Mouse (Mus musculus): ENCODE results near the gene Shroom2.
A peak's percentile ranks its signal among the peaks of the same experiment; 100 is the strongest.

The Shroom2 gene

DNA sequence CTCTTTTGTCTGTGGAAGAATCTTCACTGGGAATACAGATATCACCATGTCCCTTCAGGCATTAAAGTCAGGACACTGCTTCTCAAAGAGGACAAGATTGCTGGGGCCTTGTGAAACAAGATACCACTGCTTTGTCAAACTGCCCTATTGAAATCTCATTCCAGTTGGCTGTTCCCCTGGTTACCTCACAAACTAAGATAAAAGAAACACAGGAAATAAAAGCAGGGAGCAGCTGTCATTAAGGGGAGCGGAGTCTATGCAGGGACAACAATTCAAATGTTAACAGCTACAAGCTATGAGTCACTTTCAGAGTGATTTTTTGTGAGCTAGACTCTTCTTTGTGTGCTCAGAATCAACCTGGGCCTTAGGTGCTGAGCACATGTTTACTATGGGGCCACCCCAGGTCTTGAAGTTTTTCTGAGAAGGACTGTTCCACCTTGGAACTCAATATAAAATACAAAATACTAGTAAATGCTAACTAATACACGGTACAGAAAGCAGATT, 78.4 kb downstream of the Shroom2 start:
- no peak for DNase-seq

DNA sequence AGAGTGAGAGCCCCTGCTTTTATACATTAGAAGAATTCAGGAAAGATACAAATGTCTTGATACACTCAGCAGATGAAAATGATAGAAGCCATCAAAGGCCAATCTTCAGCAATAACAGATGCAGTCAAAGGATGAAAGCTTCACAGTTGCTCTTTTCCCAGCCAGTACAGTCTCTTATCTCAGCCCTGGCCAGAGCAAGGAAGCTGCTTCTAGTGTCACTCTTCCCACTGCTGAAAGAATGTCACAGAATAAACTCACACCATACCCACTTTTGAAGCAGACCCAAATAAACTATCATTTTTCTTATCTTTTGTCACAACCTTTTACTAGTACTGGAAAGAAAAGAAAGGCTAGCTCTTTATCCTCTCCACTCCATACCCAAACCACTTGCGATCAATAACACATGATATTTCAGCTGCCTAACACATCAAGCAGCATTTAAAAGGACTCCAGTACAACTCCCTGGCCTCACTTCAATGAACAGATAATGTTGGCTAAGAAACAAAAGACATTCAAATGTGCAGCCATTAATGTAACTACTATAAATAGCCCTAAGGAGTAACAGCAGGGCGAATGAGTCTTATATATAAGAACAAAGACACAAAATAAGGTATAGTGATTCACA, 90.0 kb downstream of the Shroom2 start:
- DNase-seq, result no peak

DNA sequence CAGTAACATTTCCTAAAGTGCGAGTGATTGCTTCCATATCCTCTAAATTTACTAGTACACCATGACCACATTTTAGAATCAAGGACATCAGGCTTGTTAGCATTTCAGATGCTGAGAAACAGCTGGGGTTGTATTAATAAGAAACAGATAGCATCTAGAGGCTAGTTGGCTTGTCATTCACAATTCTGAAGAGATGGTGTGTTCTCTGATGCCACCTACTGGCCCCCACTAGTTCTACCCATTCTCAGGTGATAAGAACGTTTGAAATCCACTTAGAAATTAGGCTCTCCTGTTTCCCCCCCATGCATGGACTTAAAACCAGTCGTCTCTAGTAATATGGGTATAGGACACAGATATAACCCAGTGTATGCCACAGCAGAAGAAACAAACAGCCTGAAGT, 92.9 kb downstream of the Shroom2 start:
- peak; percentile 30 for DNase-seq

DNA sequence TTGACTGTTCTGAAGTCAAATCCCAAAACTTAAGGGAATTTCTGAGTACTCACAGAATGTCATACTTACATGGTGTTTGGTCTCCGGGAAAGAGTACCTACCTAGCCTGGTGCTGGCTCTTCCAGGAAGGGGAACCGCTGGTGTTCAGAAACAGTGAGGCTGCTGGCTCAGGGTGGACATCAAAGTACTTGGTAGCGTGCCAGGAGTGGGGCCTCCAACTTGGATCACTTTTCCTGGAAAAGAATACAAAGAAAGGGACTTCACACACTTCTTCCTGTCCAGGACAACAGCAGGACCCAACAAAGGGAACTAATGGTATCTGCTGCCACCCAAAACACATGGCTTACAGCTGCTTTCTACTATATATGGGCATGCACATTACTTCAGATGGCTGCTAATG, 95.8 kb downstream of the Shroom2 start:
- no peak for DNase-seq

DNA sequence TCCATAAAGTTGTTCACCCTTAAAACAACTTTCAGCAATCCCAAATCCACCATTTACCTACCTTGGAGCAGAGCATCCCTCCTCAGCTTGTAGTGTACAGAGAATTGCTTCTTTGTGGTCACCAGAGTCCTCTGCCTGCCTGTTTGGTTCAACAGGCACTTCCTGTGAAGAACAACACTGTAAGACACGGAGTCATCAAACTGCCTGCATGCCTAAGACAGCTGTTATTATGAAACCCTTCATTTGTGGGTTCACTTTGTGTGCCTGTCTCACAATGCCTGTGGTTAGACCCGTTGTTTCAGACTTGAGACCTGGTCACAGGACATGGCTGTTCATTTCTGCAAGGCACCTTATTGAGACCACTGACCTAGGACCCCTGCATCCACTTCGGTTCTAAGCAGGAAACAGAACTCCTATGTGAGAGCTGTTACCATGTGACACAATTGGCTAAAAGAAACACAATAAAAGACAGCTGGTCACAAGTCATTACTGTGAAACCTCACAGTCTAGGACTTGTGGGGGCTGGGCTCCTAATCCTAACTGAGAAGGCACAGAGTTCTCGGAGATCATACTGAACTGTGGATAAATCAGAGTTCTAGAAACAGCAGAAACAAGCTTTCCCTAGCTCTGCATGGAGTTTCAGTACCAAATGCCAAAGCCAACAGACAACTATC, 111.8 kb downstream of the Shroom2 start:
- DNase-seq, result peak; percentile 1

DNA sequence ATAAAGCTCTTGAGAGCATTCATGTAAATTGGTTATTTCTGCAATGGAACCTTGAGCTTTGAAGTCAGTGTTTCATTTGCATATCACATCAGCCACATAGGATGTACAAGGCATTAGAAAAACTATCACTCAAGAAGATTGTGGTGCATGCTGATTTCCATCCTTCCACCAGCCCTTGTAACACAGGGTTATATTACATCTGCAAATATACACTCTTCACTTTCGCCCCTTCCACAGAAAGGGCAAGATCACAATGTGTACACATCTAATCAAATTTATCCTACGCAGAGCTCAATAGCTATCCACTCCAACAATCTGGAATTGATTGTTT, 112.7 kb downstream of the Shroom2 start:
- no peak for DNase-seq

DNA sequence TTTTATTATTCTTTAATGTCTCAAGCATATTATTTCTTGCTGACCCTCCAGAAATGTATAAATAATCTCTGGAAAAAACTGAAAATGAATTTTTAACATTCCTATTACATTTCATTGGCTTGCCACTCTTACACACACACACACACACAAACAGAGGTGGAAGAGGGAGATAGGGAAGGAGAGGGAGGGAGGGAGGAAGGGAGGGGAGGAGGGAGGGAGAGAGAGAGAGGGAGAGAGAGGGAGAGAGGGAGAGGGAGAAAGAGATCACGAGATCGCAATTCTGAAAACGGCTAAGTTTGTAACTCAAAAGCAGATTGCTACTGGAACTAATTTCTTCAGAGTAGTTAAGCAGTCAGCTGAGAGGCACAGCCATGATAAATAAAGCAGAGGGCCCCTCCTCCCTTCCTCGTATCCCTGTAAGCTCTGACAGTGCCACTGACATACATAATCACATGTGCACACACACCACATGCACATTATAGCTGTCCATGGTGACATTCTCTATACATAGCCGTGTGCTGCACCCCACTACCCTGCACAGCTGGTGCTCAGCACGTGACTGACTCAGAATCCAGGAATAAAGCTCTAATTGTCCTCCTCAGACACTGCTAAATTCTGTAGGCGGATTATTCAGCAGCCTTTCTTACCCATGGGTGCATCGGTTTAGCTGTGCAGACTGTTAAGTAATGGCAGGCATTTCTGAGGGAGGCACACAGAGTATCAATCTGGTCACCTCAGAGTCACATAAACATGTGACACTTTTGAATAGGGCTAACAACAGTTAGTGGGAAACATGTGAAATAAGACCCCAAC, 113.3 kb downstream of the Shroom2 start:
- no peak for DNase-seq

DNA sequence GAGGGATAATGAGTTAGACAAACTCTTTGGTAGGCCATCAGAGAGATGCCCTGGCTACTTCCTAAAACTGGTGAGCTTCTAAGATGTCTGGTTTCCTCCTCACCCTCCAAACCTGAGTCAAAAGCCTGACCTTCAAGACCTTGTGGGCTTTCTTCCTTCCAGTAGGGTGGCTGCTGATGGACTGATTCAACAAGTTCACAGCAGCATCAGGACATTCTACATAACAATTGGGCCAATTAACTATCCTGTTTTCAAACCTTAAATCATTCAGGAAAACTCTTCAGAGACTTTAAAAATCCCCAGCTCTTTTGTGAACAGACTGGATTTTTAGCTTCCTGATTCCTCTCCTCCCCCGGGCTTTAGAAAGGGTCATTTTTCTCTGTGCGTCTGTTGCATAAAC, 116.6 kb downstream of the Shroom2 start:
- DNase-seq, result no peak

DNA sequence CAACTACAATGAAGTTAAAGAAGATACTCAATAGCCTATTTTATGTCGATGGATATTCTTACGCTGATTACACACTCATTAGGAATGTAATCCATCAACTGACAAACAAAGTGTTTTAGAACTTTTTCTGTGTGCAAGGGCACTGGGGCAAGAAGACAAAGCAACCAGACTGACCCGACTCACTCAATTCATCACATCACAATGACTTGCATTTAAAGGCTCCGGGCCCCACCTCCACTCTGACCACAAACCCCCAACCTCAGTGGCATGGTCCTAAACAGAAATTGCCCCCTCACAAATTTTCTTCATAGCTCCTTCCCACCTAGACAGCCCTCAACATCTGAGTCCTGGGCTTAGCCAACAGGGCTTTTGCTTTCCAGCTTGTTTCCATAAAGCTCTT, 124.4 kb downstream of the Shroom2 start:
- no peak for DNase-seq

DNA sequence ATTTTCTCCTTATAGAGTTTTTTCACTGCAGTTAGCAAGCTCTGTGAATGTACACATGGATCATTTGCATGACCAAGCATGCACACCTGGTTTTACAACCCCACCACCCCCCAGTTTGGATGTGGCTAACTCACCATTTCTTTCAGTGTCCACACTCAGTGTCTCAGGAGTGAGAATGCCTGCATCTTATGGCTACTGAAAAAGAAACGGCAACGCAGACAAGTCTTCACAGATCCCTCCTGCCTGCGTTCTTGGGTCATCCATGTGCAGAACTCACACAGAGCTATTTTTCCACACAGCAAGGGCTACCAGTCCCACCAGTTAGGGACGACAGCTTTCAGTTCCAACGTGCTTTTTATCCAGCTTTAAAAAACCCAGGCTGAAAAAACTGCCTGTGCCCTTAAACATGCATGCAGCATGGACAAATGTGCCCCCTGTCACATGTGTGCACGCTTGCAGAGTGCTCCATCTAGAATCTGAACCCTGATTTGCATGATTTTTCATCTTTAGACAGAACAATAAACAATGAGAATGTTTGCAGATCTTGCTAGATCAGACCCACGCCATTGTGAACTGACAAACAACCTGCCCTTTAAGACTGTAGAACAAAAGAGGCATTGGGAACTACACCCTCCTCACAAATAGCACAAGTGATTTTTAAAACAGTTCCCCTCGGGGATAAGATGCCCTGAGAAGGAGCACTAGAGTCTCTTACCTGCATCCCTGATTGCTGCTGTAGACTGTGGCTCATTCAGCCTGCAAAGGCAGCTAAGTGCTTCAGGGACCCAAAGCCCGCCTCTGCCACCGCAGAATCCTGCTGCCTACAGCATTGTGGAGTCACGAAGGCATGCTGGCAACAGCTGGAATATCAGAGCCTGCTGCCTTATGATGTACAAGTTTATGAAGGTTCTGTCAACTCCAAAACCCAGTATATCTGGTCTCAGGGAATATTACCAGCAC, 125.3 kb downstream of the Shroom2 start:
- DNase-seq, result no peak

DNA sequence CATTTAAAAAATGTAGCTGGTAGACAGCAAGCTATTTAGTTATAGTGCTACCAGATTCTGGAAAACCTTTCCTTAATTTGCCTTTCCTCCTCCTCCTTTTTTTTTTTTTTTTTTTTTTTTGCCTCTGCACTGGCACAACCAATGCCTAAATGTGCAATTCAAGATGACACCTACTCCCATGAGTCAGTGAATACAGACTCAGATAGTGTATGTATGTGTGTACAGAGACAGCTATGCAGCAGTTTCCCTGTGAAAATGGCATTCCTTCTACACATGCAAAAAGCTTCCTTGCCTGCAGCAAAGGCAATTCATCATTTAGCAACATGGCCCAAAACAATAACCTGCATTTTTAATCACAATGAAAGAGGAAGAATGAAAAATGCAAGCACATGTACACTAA, 126.1 kb downstream of the Shroom2 start:
- no peak for DNase-seq

DNA sequence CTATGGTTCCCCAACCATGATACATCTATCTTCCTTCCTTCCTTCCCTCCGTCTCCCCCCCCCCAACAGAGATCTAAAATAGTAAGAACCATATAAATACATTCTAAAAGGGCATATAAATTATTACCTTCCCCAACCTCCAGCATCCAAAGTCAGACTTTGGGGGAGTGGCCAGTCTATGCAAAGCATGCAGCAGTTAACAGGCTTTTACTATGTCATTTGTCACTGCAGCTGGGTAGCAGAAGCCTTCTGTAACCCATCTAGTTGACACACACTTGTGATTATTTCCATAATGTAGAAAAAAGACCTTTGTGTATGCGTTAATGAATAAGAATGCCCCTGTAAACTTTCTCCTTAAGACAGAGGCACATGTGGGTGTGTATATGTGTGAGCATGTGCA, 126.6 kb downstream of the Shroom2 start:
- no peak for DNase-seq

DNA sequence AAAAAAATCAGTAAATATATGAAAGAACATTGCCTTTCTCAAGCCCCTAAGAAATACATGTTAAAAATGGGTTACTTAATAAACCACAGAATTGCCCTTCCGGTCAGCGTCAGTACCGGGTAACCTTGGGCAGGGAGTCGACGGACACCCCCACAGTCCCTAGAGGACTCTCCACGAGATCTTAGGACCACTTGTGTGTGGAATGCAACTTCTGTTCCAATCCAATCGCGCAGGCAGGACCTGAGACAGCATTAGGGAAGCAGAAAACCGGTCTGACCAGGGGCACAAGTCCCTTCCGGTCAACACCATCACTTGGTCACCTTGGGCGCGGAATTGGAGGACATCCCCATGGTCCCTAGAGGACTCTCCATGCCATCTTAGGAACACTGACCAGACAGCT, 133.9 kb downstream of the Shroom2 start:
- no peak for DNase-seq

DNA sequence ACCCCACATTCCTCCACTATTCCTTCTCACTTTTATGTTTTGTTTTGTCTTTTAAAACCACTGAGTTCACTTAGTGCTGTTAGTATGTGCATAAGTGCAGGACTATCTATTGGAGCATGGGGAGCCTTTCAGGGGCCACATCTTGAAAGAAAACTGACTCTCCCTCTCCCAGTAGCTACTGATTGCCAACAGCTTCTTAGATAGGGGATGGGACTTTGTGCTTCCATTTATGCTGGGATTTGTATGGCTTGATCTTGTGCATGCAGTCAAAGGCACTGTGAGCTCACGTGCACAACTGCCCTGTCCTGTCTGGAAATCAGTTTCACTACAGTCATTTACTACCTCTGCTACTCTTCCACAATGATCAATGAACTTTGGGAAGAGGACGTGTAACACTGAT, 147.9 kb downstream of the Shroom2 start:
- DNase-seq, result no peak

DNA sequence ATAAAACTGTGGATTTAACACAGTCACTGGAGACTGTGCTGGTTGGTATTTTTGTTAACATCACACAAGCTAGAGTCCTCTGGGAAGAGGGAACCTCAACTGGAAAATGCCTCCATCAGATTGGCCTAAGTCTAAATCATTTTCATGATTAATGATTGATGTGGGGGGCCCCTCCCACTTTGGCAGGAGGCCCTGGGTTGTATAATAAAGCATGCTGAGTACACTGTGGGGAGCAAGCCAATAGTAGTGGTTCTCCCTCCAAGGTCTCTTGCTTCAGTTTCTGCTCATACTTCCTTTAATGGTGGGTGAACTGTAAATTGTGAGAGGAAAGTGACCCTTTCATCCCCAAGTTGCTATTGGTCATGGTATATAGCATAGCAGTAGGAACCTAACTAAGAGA, 148.3 kb downstream of the Shroom2 start:
- DNase-seq, result peak; percentile 83

DNA sequence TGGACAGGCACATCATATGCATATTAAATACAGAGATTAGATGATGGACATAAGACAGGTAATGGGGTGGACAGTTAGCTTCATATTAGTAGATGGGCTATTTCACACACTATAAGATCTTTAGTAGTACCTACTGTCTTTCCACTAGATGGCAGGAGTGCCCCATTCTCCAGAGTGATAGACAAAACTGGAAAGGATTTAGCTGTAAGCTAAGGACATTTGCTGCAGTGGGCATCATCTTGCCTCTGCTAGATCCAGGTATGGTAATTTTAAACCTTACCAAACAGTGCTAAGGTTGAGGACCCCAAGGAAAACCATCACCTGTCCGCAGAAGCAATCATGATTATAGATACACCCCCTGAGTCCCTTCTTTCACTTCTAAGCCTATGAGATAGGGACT, 150.8 kb downstream of the Shroom2 start:
- peak; percentile 7 for DNase-seq

DNA sequence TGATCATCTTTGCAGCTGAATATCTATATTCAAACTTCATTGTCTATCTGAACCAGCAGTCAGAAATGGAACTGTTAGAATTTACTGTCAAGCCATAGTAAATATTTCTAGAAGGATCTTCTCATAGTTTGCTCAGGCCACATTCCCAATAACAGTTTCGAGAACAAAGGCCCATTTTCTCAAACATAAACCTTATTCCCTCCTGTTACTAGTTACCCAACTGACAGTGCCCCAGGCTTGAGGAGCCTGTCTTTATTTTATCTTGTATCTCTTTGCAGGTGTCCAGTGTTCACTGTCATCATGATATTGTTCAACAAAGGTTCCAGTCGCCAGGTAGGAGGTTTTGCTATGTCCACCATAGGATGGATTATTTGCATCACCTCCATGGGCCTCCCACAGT, 206.2 kb downstream of the Shroom2 start, which contains the start of gene Cldn34a:
Gene Cldn34a, plus strand, starts transcription at position 301 of the 400 bp plus-strand sequence.
- DNase-seq, result no peak

All from kidney, adult 9 months (tissue).